Mouse (Mus musculus) intestine, postnatal 0 days (tissue): ENCODE data around the gene A4galt. TPM values are rescaled to one million over a fixed set of nuclear protein-coding genes. Genes with fewer than 3 reads are reported as not detected.
"Not testable (repeated sequence)": the region's sequence is repeated elsewhere in the genome, so short reads cannot be mapped to it uniquely, and the experiment has no call there.

Experiments used
- ATAC-seq: fragments of 200-750 bp; cut with Nextera tagmentation; 2 replicates; pipeline ENCODE4 v1.8.0; 2017; ENCODE audit warnings: mild to moderate bottlenecking, moderate TSS enrichment, moderate library complexity
- H3K27ac ChIP-seq: fragments of 300-500 bp; sonication (generic); 2 replicates; pipeline ENCODE4 v1.5.1; 2014; ENCODE audit warnings: mild to moderate bottlenecking, low read depth, low read length, moderate library complexity
- H3K27me3 ChIP-seq: fragments of 300-500 bp; sonication (generic); replicated peaks from 2 replicates; pipeline ENCODE4 v1.6.1; 2014; ENCODE audit warnings: low read length, mixed read lengths; ENCODE audit not compliant: control insufficient read depth, insufficient read depth
- H3K36me3 ChIP-seq: fragments of 300-500 bp; sonication (generic); 2 replicates; pipeline ENCODE4 v1.6.1; 2014; ENCODE audit warnings: mild to moderate bottlenecking, moderate library complexity; ENCODE audit not compliant: control insufficient read depth, insufficient read depth
- H3K4me1 ChIP-seq: fragments of 300-500 bp; sonication (generic); replicated peaks from 2 replicates; pipeline ENCODE4 v1.6.1; 2014; ENCODE audit warnings: antibody characterized with exemption, low read length, mixed read lengths; ENCODE audit not compliant: control insufficient read depth, insufficient read depth
- H3K4me2 ChIP-seq: fragments of 300-500 bp; sonication (generic); replicated peaks from 2 replicates; pipeline ENCODE4 v1.6.1; 2014; ENCODE audit warnings: low read depth, mild to moderate bottlenecking, moderate library complexity
- H3K4me3 ChIP-seq: fragments of 300-500 bp; sonication (generic); 2 replicates; pipeline ENCODE4 v1.5.1; 2014; ENCODE audit warnings: low read depth, low read length
- H3K9ac ChIP-seq: fragments of 300-500 bp; sonication (generic); 2 replicates; pipeline ENCODE4 v1.6.1; 2014; ENCODE audit warnings: mild to moderate bottlenecking, low read depth, low read length
- H3K9me3 ChIP-seq: fragments of 300-500 bp; sonication (generic); 2 replicates; pipeline ENCODE4 v1.6.1; 2016; ENCODE audit warnings: mixed run types; ENCODE audit not compliant: control insufficient read depth
- CTCF ChIP-seq: sonication (generic); IDR thresholded peaks from 2 replicates; pipeline ENCODE4 v1.5.1; 2016; ENCODE audit warnings: low read depth, mild to moderate bottlenecking, control low read depth, antibody characterized with exemption, moderate library complexity
- WGBS: fragments of 180-500 bp; shearing (Covaris S2); extraction: QIAGEN DNeasy Blood & Tissue Kit; methylation state at CpG from one replicate; pipeline ENCODE4 v1.1.7; 2014; 5-methylcytosine and 5-hydroxymethylcytosine counted together
- polyA plus RNA-seq: library from polyadenylated mRNA; unstranded; fragments of >200 nt; fragmentation: Nextera tagmentation; extraction: Ambion mirVana; gene quantifications from 2 replicates; pipeline ENCODE4 v1.2.1, GENCODE M21; 2015

A4galt gene
- polyA plus RNA-seq, 1 experiment from 2014 or later = 8.6 TPM

DNA sequence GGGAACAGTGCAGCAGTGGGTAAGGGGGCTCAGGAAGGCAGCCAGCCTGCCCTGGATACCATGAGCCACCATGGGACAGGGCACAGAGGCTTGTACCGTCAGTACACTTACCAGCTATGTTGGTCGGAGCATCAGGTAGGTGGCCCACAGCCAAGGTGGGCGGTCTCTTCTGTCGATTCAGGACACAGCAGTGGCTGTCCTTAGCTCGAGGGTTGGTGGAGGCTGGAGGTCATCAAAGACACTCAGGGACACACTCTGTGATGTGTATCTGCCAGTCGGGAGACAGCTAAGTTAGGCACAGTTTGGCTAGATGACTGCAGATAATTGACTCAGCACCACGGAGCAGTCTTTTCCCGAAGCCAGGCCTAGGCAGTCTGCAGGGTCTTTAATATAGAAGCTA lies 33.3 kb upstream of the A4galt start:
- ATAC-seq = no peak
- Histone ChIP-seq H3K9me3 (no peaks in the 10 kb centered on the region), H3K4me3 (no peak overlapping the region), H3K27me3 (no peaks in the 10 kb centered on the region), H3K27ac (no peak overlapping the region), H3K4me2 (no peak overlapping the region), H3K4me1 (no peaks in the 10 kb centered on the region), H3K9ac (no peak overlapping the region), H3K36me3 (no peaks in the 10 kb centered on the region)
- 80% methylated on average over 8 of the region's 8 CpGs for WGBS
- no peak for TF ChIP-seq CTCF

DNA sequence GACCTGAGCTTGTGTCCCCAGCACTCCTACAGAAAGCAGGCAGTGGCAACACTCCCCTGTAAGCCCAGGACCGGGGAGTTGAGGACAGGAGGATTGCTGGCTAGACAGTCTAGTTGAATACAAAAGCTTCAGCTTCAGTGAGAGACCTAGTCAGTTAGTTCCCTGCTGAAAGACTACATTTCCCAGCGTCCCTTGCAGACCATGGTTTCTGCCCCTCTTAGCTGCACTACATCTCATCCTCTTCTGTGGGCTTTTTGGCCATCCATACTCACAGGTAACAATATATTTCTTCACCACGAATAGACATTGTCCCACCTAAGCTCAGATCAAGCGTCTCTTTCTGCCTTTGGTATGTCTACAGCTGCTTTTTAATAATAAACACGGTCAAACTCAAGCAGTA lies 30.8 kb upstream of the A4galt start:
- H3K4me2 ChIP-seq = no peak overlapping the region
- H3K27me3 ChIP-seq = no peaks in the 10 kb centered on the region
- H3K9me3 ChIP-seq = no peaks in the 10 kb centered on the region
- no peak for TF ChIP-seq CTCF
- no peak overlapping the region for H3K4me3 ChIP-seq
- no peaks in the 10 kb centered on the region for H3K36me3 ChIP-seq
- no peaks in the 10 kb centered on the region for H3K4me1 ChIP-seq
- no peak overlapping the region for H3K9ac ChIP-seq
- no peak for ATAC-seq
- no peak overlapping the region; the same call in 1 of the 2 replicates for H3K27ac ChIP-seq
- 75% methylated on average over 5 of the region's 5 CpGs for WGBS

DNA sequence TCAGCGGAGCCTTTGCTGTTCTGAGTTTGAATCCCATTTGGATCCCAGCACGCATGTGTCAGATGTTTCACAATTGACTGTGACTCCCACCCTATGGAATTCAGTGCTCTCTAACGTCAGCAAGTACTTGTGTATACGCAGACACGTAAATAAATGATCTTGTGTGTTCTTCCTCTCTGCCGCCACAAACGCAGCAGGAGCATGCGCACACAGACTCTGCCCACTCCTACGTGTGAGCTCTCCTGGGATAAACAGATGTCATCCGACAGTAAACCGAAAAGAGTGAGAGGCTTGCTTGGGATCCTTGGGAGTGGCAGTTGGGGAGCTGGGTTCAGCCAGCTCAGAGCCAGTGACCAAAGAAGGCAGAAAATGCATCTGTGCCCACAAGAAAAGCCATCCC lies 29.7 kb upstream of the A4galt start:
- WGBS = 47% methylated on average over 11 of the region's 11 CpGs
- no peaks in the 10 kb centered on the region for H3K36me3 ChIP-seq
- no peak for TF ChIP-seq CTCF
- H3K27ac ChIP-seq = peak overlapping the region; percentile 8; the same call in 1 of the 2 replicates
- H3K27me3 ChIP-seq = no peaks in the 10 kb centered on the region
- H3K4me1 ChIP-seq = no peaks in the 10 kb centered on the region
- ATAC-seq = peak; percentile 20; the same call in 1 of the 2 replicates
- no peak overlapping the region for H3K4me2 ChIP-seq
- no peak overlapping the region for H3K9ac ChIP-seq
- no peak overlapping the region for H3K4me3 ChIP-seq
- H3K9me3 ChIP-seq = no peaks in the 10 kb centered on the region

DNA sequence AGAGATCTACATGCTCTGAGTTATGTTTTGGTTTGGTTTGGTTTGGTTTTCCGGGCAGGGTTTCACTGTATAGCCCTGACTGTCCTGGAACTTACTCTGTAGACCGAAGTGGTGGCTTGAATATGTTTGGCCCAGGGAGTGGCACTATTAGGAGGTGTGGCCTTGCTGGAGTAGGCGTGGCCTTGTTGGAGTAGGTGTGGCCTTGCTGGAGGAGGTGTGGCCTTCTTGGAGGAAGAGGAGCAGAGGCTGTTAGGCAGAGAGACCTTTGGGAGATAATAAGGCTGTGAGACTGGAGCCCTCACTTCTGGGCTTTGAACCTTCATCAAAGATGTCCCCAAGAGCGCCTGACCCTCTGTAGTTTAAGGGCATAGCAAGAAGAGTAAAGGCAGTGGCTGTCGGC lies 27.0 kb upstream of the A4galt start:
- Histone ChIP-seq H3K4me3 (no peak overlapping the region), H3K27ac (no peak overlapping the region), H3K4me1 (no peaks in the 10 kb centered on the region), H3K36me3 (no peaks in the 10 kb centered on the region), H3K9ac (no peak overlapping the region), H3K27me3 (no peaks in the 10 kb centered on the region), H3K9me3 (no peaks in the 10 kb centered on the region), H3K4me2 (no peak overlapping the region)
- TF ChIP-seq CTCF = no peak
- ATAC-seq = no peak; the same call in 1 of the 2 replicates
- 82% methylated on average over 5 of the region's 5 CpGs for WGBS

DNA sequence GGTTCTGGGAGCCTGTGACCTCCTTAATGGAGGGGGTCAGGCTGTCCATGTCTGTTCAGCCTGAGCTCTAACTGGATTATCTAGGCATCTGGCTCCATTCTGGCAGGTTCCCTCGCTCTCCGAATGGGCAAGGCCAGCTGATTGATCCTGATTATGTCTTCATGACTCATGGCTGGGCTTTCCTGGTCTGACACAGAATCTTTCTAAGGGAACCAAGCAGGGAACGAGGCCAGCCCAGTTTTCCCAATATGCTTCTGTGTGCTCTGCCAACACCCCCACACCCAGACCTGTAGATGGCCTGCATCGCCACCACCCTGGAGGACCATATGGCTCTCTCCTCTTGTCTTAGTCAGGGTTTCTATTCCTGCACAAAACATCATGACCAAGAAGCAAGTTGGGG lies 25.9 kb upstream of the A4galt start:
- H3K4me2 ChIP-seq = no peak overlapping the region
- no peak overlapping the region for H3K4me3 ChIP-seq
- 82% methylated on average over 4 of the region's 4 CpGs for WGBS
- ATAC-seq = no peak
- H3K4me1 ChIP-seq = no peaks in the 10 kb centered on the region
- no peaks in the 10 kb centered on the region for H3K9me3 ChIP-seq
- H3K9ac ChIP-seq = no peak overlapping the region
- no peak overlapping the region for H3K27ac ChIP-seq
- no peak for TF ChIP-seq CTCF
- no peaks in the 10 kb centered on the region for H3K27me3 ChIP-seq
- H3K36me3 ChIP-seq = no peaks in the 10 kb centered on the region

DNA sequence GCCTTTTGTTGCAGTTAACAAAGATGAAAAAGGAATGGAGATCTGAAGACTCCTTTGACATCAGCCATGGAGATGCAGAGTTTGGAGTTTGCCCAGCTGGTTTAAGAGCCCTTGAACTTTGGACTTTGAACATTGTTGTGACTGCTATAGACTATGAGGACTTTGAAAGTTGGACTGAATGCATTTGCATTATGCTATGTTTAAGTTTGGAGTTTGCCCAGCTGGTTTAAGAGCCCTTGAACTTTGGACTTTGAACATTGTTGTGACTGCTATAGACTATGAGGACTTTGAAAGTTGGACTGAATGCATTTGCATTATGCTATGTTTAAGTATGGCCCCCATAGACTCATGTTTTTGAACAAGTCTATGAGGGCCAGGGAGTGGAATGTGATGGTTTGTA lies 22.7 kb upstream of the A4galt start:
- ATAC-seq = peak; percentile 31; the same call in 1 of the 2 replicates
- not testable (repeated sequence) for H3K36me3 ChIP-seq, H3K4me1 ChIP-seq, H3K9me3 ChIP-seq, H3K4me2 ChIP-seq, H3K27ac ChIP-seq, H3K27me3 ChIP-seq, H3K4me3 ChIP-seq, H3K9ac ChIP-seq

DNA sequence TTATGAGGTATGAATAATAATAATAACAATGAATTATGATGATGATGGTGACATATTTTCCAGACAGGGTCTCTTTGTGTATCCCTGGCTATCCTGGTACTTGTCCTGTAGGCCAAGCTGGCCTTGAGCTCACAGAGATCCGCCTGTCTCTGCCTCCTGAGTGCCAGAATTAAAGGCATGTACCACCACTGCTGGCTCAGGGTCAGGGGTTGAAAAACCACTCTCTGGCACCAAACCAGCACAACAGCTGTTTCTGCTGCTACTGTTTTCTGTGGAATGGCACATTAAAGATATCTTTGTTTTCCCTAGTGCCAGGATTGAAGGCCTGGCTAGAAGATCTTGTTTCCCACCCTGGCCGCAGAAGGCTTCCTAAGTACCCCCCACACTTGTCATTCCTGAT lies 21.4 kb upstream of the A4galt start:
- WGBS = 96% methylated on average over 2 of the region's 2 CpGs
- no peak for TF ChIP-seq CTCF
- no peak for ATAC-seq

DNA sequence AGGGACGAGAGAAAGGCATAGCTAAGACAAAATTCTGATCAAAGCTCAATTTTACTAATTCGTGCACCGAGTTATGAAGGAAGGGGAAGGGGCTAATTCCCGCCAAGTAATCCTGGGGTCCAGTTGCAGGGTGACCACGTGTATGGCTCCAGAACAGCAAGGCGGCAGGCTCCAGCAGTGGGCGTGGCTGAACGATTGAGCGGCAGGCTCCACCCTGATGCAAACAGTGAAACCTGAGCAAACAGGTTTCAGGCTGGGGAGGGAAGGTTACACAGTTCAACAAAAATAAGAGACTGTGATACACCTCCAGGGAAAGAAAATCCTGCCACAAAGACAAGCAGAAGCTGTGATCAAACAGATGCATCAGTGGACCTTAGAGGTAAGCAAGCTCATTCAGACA lies 19.6 kb upstream of the A4galt start:
- H3K9me3 ChIP-seq, H3K4me3 ChIP-seq, H3K9ac ChIP-seq, H3K4me1 ChIP-seq, H3K27ac ChIP-seq, H3K4me2 ChIP-seq, ATAC-seq, H3K36me3 ChIP-seq, H3K27me3 ChIP-seq: not testable (repeated sequence)
- 19% methylated on average over 9 of the region's 9 CpGs for WGBS

More for the DNA sequence above, 21.4 kb upstream of the A4galt start:
- H3K36me3 ChIP-seq = no peaks in the 10 kb centered on the region
- H3K9ac ChIP-seq = no peak overlapping the region
- H3K4me2 ChIP-seq = no peak overlapping the region
- no peaks in the 10 kb centered on the region for H3K27me3 ChIP-seq
- no peak overlapping the region for H3K4me3 ChIP-seq
- H3K4me1 ChIP-seq = no peaks in the 10 kb centered on the region
- no peaks in the 10 kb centered on the region for H3K9me3 ChIP-seq
- no peak overlapping the region for H3K27ac ChIP-seq

DNA sequence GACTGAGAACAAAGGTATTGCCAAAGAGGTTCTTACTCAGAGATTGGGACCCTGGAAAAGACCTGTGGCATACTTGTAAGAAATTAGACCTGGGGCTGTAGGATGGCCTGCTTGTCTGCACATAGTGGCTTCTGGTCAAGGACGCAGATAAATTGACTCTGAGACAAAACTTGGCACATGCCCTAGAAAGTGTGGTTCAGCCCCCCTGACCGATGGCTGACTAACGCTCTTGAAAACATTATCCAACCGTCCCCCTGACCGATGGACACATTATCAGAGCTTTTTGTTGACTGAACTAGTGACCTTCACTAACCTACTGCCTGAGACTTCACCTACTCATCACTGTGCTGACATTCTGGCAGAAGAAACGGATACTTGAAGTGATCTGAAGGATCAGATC lies 18.4 kb upstream of the A4galt start:
- H3K4me2 ChIP-seq, H3K9me3 ChIP-seq, H3K4me3 ChIP-seq, H3K4me1 ChIP-seq, H3K27me3 ChIP-seq, ATAC-seq, H3K27ac ChIP-seq, H3K36me3 ChIP-seq, H3K9ac ChIP-seq: not testable (repeated sequence)
- 79% methylated on average over 6 of the region's 6 CpGs for WGBS
